Mouse (Mus musculus): Measurements from ENCODE around the gene Nr2c2. TPM values are rescaled to one million over a fixed set of nuclear protein-coding genes. Genes with fewer than 3 reads are reported as not detected.

Gene Nr2c2
- polyA plus RNA-seq, 1 experiment: 19.9 TPM

- peak within 1 kb of the TSS; percentile 100 for H3K4me3 ChIP-seq (replicated peaks; ENCODE audit: control insufficient read depth, low read depth, low read length)
- under 1% methylated on average over 42 of the region's 42 CpGs for WGBS
- peak within 1 kb of the TSS; percentile 14; the same call in 1 of the 2 replicates for H3K27ac ChIP-seq (ENCODE audit: control insufficient read depth, insufficient read depth, low read depth, low read length, poor library complexity)
- H3K4me1 ChIP-seq (ENCODE audit: control insufficient read depth, insufficient read depth, low read length): peaks cover 2% of the 10 kb centered on the region
- peak; percentile 69; the same call in 1 of the 2 replicates for TF ChIP-seq POLR2A (IDR thresholded peaks at IDR 0.05; ENCODE audit: borderline replicate concordance, control insufficient read depth, low read depth, low read length)
- TF ChIP-seq CTCF (IDR thresholded peaks at IDR 0.05; ENCODE audit: control insufficient read depth, insufficient read depth, low read length): no peak
Measured at GRCm38 (mm10) chr6:92183621-92184131, 92.5 kb downstream of the Nr2c2 start, which contains the start of gene Mrps25. Gene Mrps25, minus strand, starts transcription at chr6:92184033.

- 3% methylated on average over 10 of the region's 10 CpGs for WGBS
- Histone ChIP-seq H3K4me3 (replicated peaks; ENCODE audit: control insufficient read depth, low read depth, low read length) (peak overlapping the region; percentile 100), H3K4me1 (ENCODE audit: control insufficient read depth, insufficient read depth, low read length) (peaks cover 2% of the 10 kb centered on the region), H3K27ac (ENCODE audit: control insufficient read depth, insufficient read depth, low read depth, low read length, poor library complexity) (no peak overlapping the region)
- TF ChIP-seq CTCF (IDR thresholded peaks at IDR 0.05; ENCODE audit: control insufficient read depth, insufficient read depth, low read length): no peak
Measured at GRCm38 (mm10) chr6:92184178-92184577, 93.0 kb downstream of the Nr2c2 start.

- no peak for TF ChIP-seq POLR2A (IDR thresholded peaks at IDR 0.05; ENCODE audit: borderline replicate concordance, control insufficient read depth, low read depth, low read length)
- no peak for TF ChIP-seq CTCF (IDR thresholded peaks at IDR 0.05; ENCODE audit: control insufficient read depth, insufficient read depth, low read length)
- 78% methylated on average over 8 of the region's 8 CpGs for WGBS
Measured at GRCm38 (mm10) chr6:92199414-92199813, 108.2 kb downstream of the Nr2c2 start.

GRCm38 (mm10) chr6:92214055-92214772 lies 123.0 kb downstream of the Nr2c2 start:
- WGBS: under 1% methylated on average over 48 of the region's 48 CpGs
- Histone ChIP-seq H3K4me3 (replicated peaks; ENCODE audit: control insufficient read depth, low read depth, low read length) (peak overlapping the region; percentile 99), H3K27ac (ENCODE audit: control insufficient read depth, insufficient read depth, low read depth, low read length, poor library complexity) (peak overlapping the region; percentile 84), H3K4me1 (ENCODE audit: control insufficient read depth, insufficient read depth, low read length) (no peaks in the 10 kb centered on the region; the same call in 1 of the 2 replicates)
- no peak for TF ChIP-seq POLR2A (IDR thresholded peaks at IDR 0.05; ENCODE audit: borderline replicate concordance, control insufficient read depth, low read depth, low read length)
- no peak for TF ChIP-seq CTCF (IDR thresholded peaks at IDR 0.05; ENCODE audit: control insufficient read depth, insufficient read depth, low read length)

More at GRCm38 (mm10) chr6:92199414-92199813, 108.2 kb downstream of the Nr2c2 start:
- Histone ChIP-seq H3K4me1 (ENCODE audit: control insufficient read depth, insufficient read depth, low read length) (peaks cover 2% of the 10 kb centered on the region), H3K4me3 (replicated peaks; ENCODE audit: control insufficient read depth, low read depth, low read length) (no peak overlapping the region), H3K27ac (ENCODE audit: control insufficient read depth, insufficient read depth, low read depth, low read length, poor library complexity) (no peak overlapping the region)

- Histone ChIP-seq H3K27ac (ENCODE audit: control insufficient read depth, insufficient read depth, low read depth, low read length, poor library complexity) (peak within 1 kb of the TSS; percentile 84), H3K4me3 (replicated peaks; ENCODE audit: control insufficient read depth, low read depth, low read length) (peak within 1 kb of the TSS; percentile 99), H3K4me1 (ENCODE audit: control insufficient read depth, insufficient read depth, low read length) (no peaks in the 10 kb centered on the region; the same call in 1 of the 2 replicates)
- TF ChIP-seq POLR2A (IDR thresholded peaks at IDR 0.05; ENCODE audit: borderline replicate concordance, control insufficient read depth, low read depth, low read length): peak; percentile 83; the same call in 1 of the 2 replicates
- no peak for TF ChIP-seq CTCF (IDR thresholded peaks at IDR 0.05; ENCODE audit: control insufficient read depth, insufficient read depth, low read length)
- WGBS: 10% methylated on average over 35 of the region's 35 CpGs
Measured at GRCm38 (mm10) chr6:92214773-92215449, 123.7 kb downstream of the Nr2c2 start, which contains the start of gene Rbsn. Gene Rbsn, minus strand, starts transcription at chr6:92214925.

GRCm38 (mm10) chr6:92219445-92219844 lies 128.3 kb downstream of the Nr2c2 start:
- H3K4me1 ChIP-seq (ENCODE audit: control insufficient read depth, insufficient read depth, low read length): no peaks in the 10 kb centered on the region; the same call in 1 of the 2 replicates
- WGBS: 53% methylated on average over 3 of the region's 3 CpGs
- TF ChIP-seq CTCF (IDR thresholded peaks at IDR 0.05; ENCODE audit: control insufficient read depth, insufficient read depth, low read length) (peak; percentile 24; the same call in 1 of the 2 replicates), POLR2A (IDR thresholded peaks at IDR 0.05; ENCODE audit: borderline replicate concordance, control insufficient read depth, low read depth, low read length) (no peak)
- H3K4me3 ChIP-seq (replicated peaks; ENCODE audit: control insufficient read depth, low read depth, low read length): no peak overlapping the region
- H3K27ac ChIP-seq (ENCODE audit: control insufficient read depth, insufficient read depth, low read depth, low read length, poor library complexity): no peak overlapping the region

GRCm38 (mm10) chr6:92221604-92222003 lies 130.4 kb downstream of the Nr2c2 start:
- TF ChIP-seq POLR2A (IDR thresholded peaks at IDR 0.05; ENCODE audit: borderline replicate concordance, control insufficient read depth, low read depth, low read length): no peak
- TF ChIP-seq CTCF (IDR thresholded peaks at IDR 0.05; ENCODE audit: control insufficient read depth, insufficient read depth, low read length): no peak
- H3K27ac ChIP-seq (ENCODE audit: control insufficient read depth, insufficient read depth, low read depth, low read length, poor library complexity): no peak overlapping the region
- no peaks in the 10 kb centered on the region for H3K4me1 ChIP-seq (ENCODE audit: control insufficient read depth, insufficient read depth, low read length)
- WGBS: 79% methylated on average over 6 of the region's 6 CpGs
- no peak overlapping the region for H3K4me3 ChIP-seq (replicated peaks; ENCODE audit: control insufficient read depth, low read depth, low read length)

- no peak overlapping the region for H3K27ac ChIP-seq (ENCODE audit: control insufficient read depth, insufficient read depth, low read depth, low read length, poor library complexity)
- TF ChIP-seq POLR2A (IDR thresholded peaks at IDR 0.05; ENCODE audit: borderline replicate concordance, control insufficient read depth, low read depth, low read length) (no peak), CTCF (IDR thresholded peaks at IDR 0.05; ENCODE audit: control insufficient read depth, insufficient read depth, low read length) (no peak)
- WGBS: 74% methylated on average over 3 of the region's 3 CpGs
- no peak overlapping the region for H3K4me3 ChIP-seq (replicated peaks; ENCODE audit: control insufficient read depth, low read depth, low read length)
- H3K4me1 ChIP-seq (ENCODE audit: control insufficient read depth, insufficient read depth, low read length): no peaks in the 10 kb centered on the region
Measured at GRCm38 (mm10) chr6:92222021-92222420, 130.8 kb downstream of the Nr2c2 start.

Other genes starting within 250 kb of the Nr2c2 start
- gene Ccdc174, start 213.3 kb upstream of the Nr2c2 start, polyA plus RNA-seq (2011; ENCODE audit: insufficient read depth, insufficient read length, low replicate concordance, missing spikeins): 25.3 and 25.8 TPM in 2 replicates
- 0.36 TPM in 1 of 2 replicates, not detected in the other for gene 4930590J08Rik, start 188.6 kb upstream of the Nr2c2 start, polyA plus RNA-seq (2011; ENCODE audit: insufficient read depth, insufficient read length, low replicate concordance, missing spikeins)
- 1.1 and 3.7 TPM in 2 replicates for gene Fgd5, start 112.5 kb upstream of the Nr2c2 start, polyA plus RNA-seq (2011; ENCODE audit: insufficient read depth, insufficient read length, low replicate concordance, missing spikeins)
- gene Mrps25, start 92.6 kb downstream of the Nr2c2 start, polyA plus RNA-seq (2011; ENCODE audit: insufficient read depth, insufficient read length, low replicate concordance, missing spikeins): 42.3 and 63.3 TPM in 2 replicates
- gene Rbsn, start 123.5 kb downstream of the Nr2c2 start, polyA plus RNA-seq (2011; ENCODE audit: insufficient read depth, insufficient read length, low replicate concordance, missing spikeins): 7.7 and 8.5 TPM in 2 replicates
- 13.5 TPM in 1 of 2 replicates, not detected in the other for gene Trh, start 153.3 kb downstream of the Nr2c2 start, polyA plus RNA-seq (2011; ENCODE audit: insufficient read depth, insufficient read length, low replicate concordance, missing spikeins)

Data from bone marrow, adult 2 months (tissue).